ENCODE assay signal across 14 mouse cellular contexts in genomic region chr5:150208009-150208408, GRCm38 (mm10).
DNase-seq lines count a peak whose midpoint lies in the region; ATAC-seq and TF ChIP-seq lines count a peak whose summit lies in the region.
"Had no signal": no experiment of that assay in that cellular context is flagged by ENCODE, and none has a peak within 500 bp of the region (broad histone marks: within the 10 kb centered on the region; RNA-seq: fewer than 3 reads in every experiment).

No protein-coding gene starts in this region.

- no peaks in the 10 kb centered on the region for H3K36me3 ChIP-seq in heart, embryonic 14.5 days (ENCODE audit: control insufficient read depth, insufficient read depth, low read length)
- H3K36me3 ChIP-seq in lung, embryonic 14.5 days (ENCODE audit: insufficient read depth), result no peaks in the 10 kb centered on the region
- no peaks in the 10 kb centered on the region for H3K36me3 ChIP-seq in intestine, postnatal 0 days (ENCODE audit: control insufficient read depth, insufficient read depth)
- H3K36me3 ChIP-seq: forebrain, embryonic 15.5 days; liver, embryonic 15.5 days had no signal

- DNase-seq in heart, postnatal 36 days, result no peak
- no peak for DNase-seq in lung, embryonic 14.5 days
- DNase-seq in lung, adult 18-20 months, result no peak
- no peak for DNase-seq in thymus, postnatal 36 days
- no peak for DNase-seq in ovary, postnatal 10 days (ENCODE audit: low spot score)
- DNase-seq: adrenal gland, adult 2 months; kidney, postnatal 10 days; layer of hippocampus, postnatal 36 days; thymus, postnatal 4 days had no signal

- H3K9me3 ChIP-seq in heart, embryonic 14.5 days (ENCODE audit: control insufficient read depth, low read length), result 0 out of 2 replicates have a peak, but pooled peaks cover 2% of the 10 kb centered on the region
- no peaks in the 10 kb centered on the region for H3K9me3 ChIP-seq in lung, embryonic 14.5 days (ENCODE audit: low read depth, low read length)
- no peaks in the 10 kb centered on the region for H3K9me3 ChIP-seq in intestine, postnatal 0 days (ENCODE audit: control insufficient read depth)
- H3K9me3 ChIP-seq: forebrain, embryonic 15.5 days; liver, embryonic 15.5 days had no signal

- no peak for ATAC-seq in heart, embryonic 14.5 days (ENCODE audit: insufficient number of reproducible peaks, insufficient read depth, low FRiP score, low read depth)
- no peak for ATAC-seq in lung, embryonic 14.5 days (ENCODE audit: insufficient read depth)
- no peak for ATAC-seq in intestine, postnatal 0 days
- ATAC-seq: forebrain, embryonic 15.5 days had no signal

- intact Hi-C loops in heart, postnatal 36 days (cut with DNase I), result no loop called here

- no peak for TF ChIP-seq POLR2A in olfactory bulb, adult 2 months (IDR thresholded peaks at IDR 0.05; ENCODE audit: insufficient read depth, low read depth, low read length)

- peak overlapping the region; percentile 55 for H3K4me2 ChIP-seq in heart, embryonic 14.5 days (ENCODE audit: low read length)
- H3K4me2 ChIP-seq in lung, embryonic 14.5 days, result peak overlapping the region; percentile 48; the same call in 1 of the 2 replicates
- H3K4me2 ChIP-seq in intestine, postnatal 0 days (replicated peaks; ENCODE audit: low read depth), result peak overlapping the region; percentile 30; the same call in 1 of the 2 replicates
- H3K4me2 ChIP-seq: forebrain, embryonic 15.5 days had no signal

- H3K9ac ChIP-seq in heart, embryonic 14.5 days (ENCODE audit: low read length), result no peak overlapping the region
- no peak overlapping the region; the same call in 1 of the 2 replicates for H3K9ac ChIP-seq in lung, embryonic 14.5 days
- no peak overlapping the region for H3K9ac ChIP-seq in intestine, postnatal 0 days (ENCODE audit: low read depth, low read length)
- H3K9ac ChIP-seq: forebrain, embryonic 15.5 days; liver, embryonic 15.5 days had no signal

- H3K4me1 ChIP-seq in heart, embryonic 14.5 days (ENCODE audit: control insufficient read depth in 2 of 2, insufficient read depth in 2 of 2, low read length in 2 of 2), result no peaks in the 10 kb centered on the region; a peak in 1 of 4 replicates
- H3K4me1 ChIP-seq in lung, embryonic 14.5 days (ENCODE audit: insufficient read depth), result no peaks in the 10 kb centered on the region
- no peaks in the 10 kb centered on the region for H3K4me1 ChIP-seq in intestine, postnatal 0 days (replicated peaks; ENCODE audit: control insufficient read depth, insufficient read depth, low read length)
- H3K4me1 ChIP-seq in olfactory bulb, adult 2 months (ENCODE audit: control insufficient read depth, insufficient read depth, low read length), result peaks cover 8% of the 10 kb centered on the region; the same call in 1 of the 2 replicates
- H3K4me1 ChIP-seq: forebrain, embryonic 15.5 days; liver, embryonic 15.5 days had no signal

- no peak overlapping the region; a peak in 1 of 4 replicates for H3K4me3 ChIP-seq in heart, embryonic 14.5 days (ENCODE audit: control insufficient read depth in 1 of 2, insufficient read depth in 1 of 2, low read depth in 1 of 2, low read length in 2 of 2)
- H3K4me3 ChIP-seq in lung, embryonic 14.5 days (ENCODE audit: low read depth, low read length), result no peak overlapping the region
- no peak overlapping the region for H3K4me3 ChIP-seq in intestine, postnatal 0 days (ENCODE audit: low read depth, low read length)
- H3K4me3 ChIP-seq in olfactory bulb, adult 2 months (ENCODE audit: insufficient read depth, low read depth, low read length), result 0 out of 2 replicates have a peak overlapping the region, but pooled peaks have one; percentile 12
- H3K4me3 ChIP-seq: forebrain, embryonic 15.5 days; liver, embryonic 15.5 days had no signal

- 63% methylated on average over 7 of the region's 7 CpGs for WGBS in heart, embryonic 14.5 days
- WGBS in lung, embryonic 14.5 days, result 32% methylated on average over 7 of the region's 7 CpGs
- WGBS in intestine, postnatal 0 days, result 44% methylated on average over 7 of the region's 7 CpGs
- 21% methylated on average over 7 of the region's 7 CpGs for WGBS in olfactory bulb, adult 2 months

- TF ChIP-seq CTCF in lung, embryonic 14.5 days (IDR thresholded peaks at IDR 0.05; ENCODE audit: low read depth), result no peak
- no peak for TF ChIP-seq CTCF in intestine, postnatal 0 days (IDR thresholded peaks at IDR 0.05; ENCODE audit: low read depth)
- TF ChIP-seq CTCF in olfactory bulb, adult 2 months (IDR thresholded peaks at IDR 0.05; ENCODE audit: insufficient read depth, low read depth, low read length), result no peak

- no peaks in the 10 kb centered on the region for H3K27me3 ChIP-seq in heart, embryonic 14.5 days (ENCODE audit: control insufficient read depth, insufficient read depth, low read length)
- H3K27me3 ChIP-seq in lung, embryonic 14.5 days (ENCODE audit: insufficient read depth, low read length), result no peaks in the 10 kb centered on the region
- no peaks in the 10 kb centered on the region for H3K27me3 ChIP-seq in intestine, postnatal 0 days (replicated peaks; ENCODE audit: control insufficient read depth, insufficient read depth, low read length)
- H3K27me3 ChIP-seq: forebrain, embryonic 15.5 days; liver, embryonic 15.5 days had no signal

- H3K27ac ChIP-seq in heart, embryonic 14.5 days (replicated peaks in 1 of 2; ENCODE audit: control insufficient read depth in 1 of 2, insufficient read depth in 1 of 2, low read depth in 2 of 2, low read length in 2 of 2), result no peak overlapping the region
- H3K27ac ChIP-seq in lung, embryonic 14.5 days (ENCODE audit: low read depth), result no peak overlapping the region
- no peak overlapping the region for H3K27ac ChIP-seq in intestine, postnatal 0 days (ENCODE audit: low read depth, low read length)
- H3K27ac ChIP-seq in olfactory bulb, adult 2 months (ENCODE audit: insufficient read depth, low read depth, low read length), result no peak overlapping the region
- H3K27ac ChIP-seq: forebrain, embryonic 15.5 days; liver, embryonic 15.5 days had no signal
